Mouse (Mus musculus) spleen, postnatal 36 days (tissue): ENCODE data around the gene Gab3.
A peak's percentile ranks its signal among the peaks of the same experiment; 100 is the strongest.
"Not testable (repeated sequence)": the region's sequence is repeated elsewhere in the genome, so short reads cannot be mapped to it uniquely, and the experiment has no call there.

Experiments
- DNase-seq, 2 experiments: peaks; one replicate each; pipeline ENCODE4 v3.0.0; 2022; ENCODE audit warnings: low spot score in 2 of 2, mixed read lengths in 1 of 2

Gab3 gene

DNA sequence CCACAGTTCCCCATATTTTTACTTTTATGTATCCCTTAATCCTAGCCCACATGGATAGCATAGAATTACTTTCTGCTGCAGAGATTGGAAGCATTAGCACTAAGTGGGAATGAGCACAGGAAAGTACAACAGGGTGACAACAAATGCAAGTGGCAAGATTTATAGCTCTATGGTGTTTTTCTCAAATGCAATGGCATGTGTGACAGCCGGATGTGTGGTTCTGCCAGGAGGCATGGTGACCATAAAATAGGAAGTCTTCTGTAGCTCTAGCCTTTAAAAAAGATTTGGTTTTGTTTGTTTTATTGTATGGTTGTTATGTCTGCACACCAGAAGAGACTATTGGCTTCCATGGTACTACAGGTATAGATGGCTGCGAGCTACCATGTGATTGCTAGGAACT lies 50.1 kb downstream of the Gab3 start:
- peak; percentile 20 to 21 for DNase-seq

DNA sequence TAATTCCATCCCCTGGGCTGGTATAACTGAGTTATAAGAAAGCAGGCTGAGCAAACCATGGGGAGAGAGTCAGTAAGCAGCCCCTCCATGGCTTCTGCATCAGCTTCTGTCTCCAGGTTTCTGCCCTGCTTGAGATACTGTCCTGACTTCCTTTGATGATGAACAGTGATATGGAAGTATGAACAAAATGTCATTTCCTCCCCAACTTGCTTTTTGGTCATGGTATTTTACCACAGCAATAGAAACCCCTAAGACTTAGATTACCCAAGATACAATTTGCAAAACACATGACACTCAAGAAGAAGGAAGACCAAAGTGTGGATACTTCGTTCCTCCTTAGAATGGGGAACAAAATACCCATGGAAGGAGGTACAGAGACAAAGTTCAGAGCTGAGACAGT lies 51.2 kb downstream of the Gab3 start:
- DNase-seq, result not testable (repeated sequence)

DNA sequence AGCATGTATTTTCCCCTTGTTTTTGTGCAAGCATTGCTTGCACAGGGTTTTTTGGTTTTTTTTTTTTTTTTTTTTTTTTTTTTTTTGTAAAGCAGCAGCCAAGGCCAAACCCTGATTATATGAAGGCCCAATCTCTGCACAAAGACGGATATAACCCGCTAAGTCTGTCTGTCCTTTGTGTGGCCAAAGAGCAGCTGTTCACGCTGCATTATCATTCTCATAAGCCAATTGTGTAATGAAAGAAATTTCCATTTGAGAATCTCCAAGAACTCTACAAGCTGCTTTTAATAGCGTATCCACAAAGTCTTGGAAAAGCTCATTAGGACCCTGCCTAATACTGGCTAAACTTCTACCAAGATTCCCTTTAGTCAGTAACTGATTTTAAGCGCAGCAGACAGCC lies 101.5 kb downstream of the Gab3 start:
- no peak for DNase-seq

DNA sequence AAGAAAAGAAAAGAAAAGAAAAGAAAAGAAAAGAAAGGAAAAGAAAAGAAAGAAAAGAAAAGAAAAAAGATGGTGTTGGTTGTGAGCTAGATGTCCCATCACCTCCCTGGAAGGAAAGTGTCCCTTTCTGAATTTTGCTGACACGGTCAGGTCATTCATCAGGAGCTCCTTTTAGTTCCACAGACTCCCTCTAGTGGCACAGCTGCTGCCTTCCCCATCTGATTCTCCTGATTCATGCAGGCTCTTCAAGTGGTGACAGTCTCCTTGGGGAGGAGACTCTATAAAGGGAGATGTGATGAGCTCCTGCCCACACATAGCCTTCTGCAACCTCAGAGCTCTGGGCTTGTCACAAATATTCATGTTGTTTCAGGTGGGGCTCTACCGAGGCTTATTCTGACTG lies 122.4 kb downstream of the Gab3 start:
- not testable (repeated sequence) for DNase-seq

DNA sequence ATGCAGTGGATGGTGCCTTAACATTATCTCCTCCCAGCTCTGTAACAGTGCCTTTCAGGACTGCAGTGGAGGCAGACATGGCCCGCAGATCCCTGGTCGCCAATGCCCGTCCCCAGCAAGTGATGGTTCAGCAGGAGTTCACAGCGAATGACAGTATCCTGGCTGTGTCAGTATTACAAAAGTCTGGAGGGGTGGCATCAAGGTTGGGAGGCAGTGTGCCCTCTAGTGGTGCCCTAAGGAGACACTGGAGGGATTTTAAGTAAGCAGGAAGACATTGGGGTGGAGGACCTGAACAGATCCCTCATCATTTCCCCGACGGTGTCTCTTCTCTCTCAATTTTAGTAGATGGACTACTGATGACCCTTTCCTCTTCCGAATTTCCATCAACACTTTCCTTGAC lies 126.1 kb downstream of the Gab3 start:
- not testable (repeated sequence) for DNase-seq
